Mouse (Mus musculus) intestine, embryonic 16.5 days (tissue): Measurements from ENCODE around the gene Olfr523. TPM values are rescaled to one million over a fixed set of nuclear protein-coding genes. Genes with fewer than 3 reads are reported as not detected.

Experiments
- ATAC-seq: fragments of 200-750 bp; cut with Nextera tagmentation; 2 replicates; pipeline ENCODE4 v1.8.0; 2017; ENCODE audit warnings: moderate TSS enrichment, moderate library complexity
- H3K27ac ChIP-seq: fragments of 300-500 bp; sonication (generic); 2 replicates; pipeline ENCODE4 v1.5.1; 2014; ENCODE audit warnings: mild to moderate bottlenecking, low read length
- H3K27me3 ChIP-seq: fragments of 300-500 bp; sonication (generic); replicated peaks from 2 replicates; pipeline ENCODE4 v1.6.1; 2014; ENCODE audit warnings: low read length, control low read depth, mixed read lengths; ENCODE audit not compliant: control insufficient read depth, insufficient read depth
- H3K36me3 ChIP-seq: fragments of 300-500 bp; sonication (generic); 2 replicates; pipeline ENCODE4 v1.6.1; 2014; ENCODE audit warnings: low read length, control low read depth; ENCODE audit not compliant: control insufficient read depth, insufficient read depth
- H3K4me1 ChIP-seq: fragments of 300-500 bp; sonication (generic); 2 replicates; pipeline ENCODE4 v1.6.1; 2014; ENCODE audit warnings: low read length, control low read depth, mixed read lengths; ENCODE audit not compliant: control insufficient read depth, insufficient read depth
- H3K4me2 ChIP-seq: fragments of 300-500 bp; sonication (generic); 2 replicates; pipeline ENCODE4 v1.6.1; 2014; ENCODE audit warnings: low read depth, low read length, control low read depth
- H3K4me3 ChIP-seq: fragments of 300-500 bp; sonication (generic); 2 replicates; pipeline ENCODE4 v1.5.1; 2014; ENCODE audit warnings: mild to moderate bottlenecking, low read length
- H3K9ac ChIP-seq: fragments of 300-500 bp; sonication (generic); 2 replicates; pipeline ENCODE4 v1.6.1; 2014; ENCODE audit warnings: low read depth, low read length
- H3K9me3 ChIP-seq: fragments of 300-500 bp; sonication (generic); 2 replicates; pipeline ENCODE4 v1.6.1; 2016; ENCODE audit warnings: low read length, control low read depth; ENCODE audit not compliant: control insufficient read depth
- WGBS: fragments of 180-500 bp; shearing (Covaris S2); extraction: QIAGEN DNeasy Blood & Tissue Kit; methylation state at CpG from one replicate; pipeline ENCODE4 v1.1.7; 2014; 5-methylcytosine and 5-hydroxymethylcytosine counted together
- polyA plus RNA-seq: library from polyadenylated mRNA; unstranded; fragments of >200 nt; fragmentation: Nextera tagmentation; extraction: Ambion mirVana; gene quantifications from 2 replicates; pipeline ENCODE4 v1.2.1, GENCODE M21; 2015

Olfr523 gene
- polyA plus RNA-seq, 1 experiment from 2014 or later: not detected

DNA sequence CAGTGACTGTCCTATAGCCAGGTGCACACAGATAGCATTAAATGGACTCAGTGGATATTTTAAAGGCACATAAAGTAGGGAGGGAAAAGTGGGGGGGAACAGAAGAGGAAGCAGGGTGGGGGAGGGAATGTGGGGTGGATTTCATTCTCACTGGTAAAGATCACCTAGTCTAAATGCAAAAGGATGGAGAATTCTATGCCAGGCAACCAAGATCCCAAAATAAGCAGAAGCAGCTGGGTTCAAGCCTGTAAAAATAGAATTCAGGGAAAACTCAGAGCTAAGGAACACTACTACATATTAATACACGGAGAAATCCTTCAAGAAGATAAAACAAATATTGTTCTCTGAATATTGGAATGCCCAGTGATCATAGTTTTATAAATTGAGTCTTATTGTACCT is 5.1 kb upstream of the Olfr523 start:
- Histone ChIP-seq H3K36me3 (no peaks in the 10 kb centered on the region), H3K9ac (no peak overlapping the region), H3K4me2 (no peak overlapping the region), H3K27ac (no peak overlapping the region), H3K27me3 (no peaks in the 10 kb centered on the region), H3K4me1 (no peaks in the 10 kb centered on the region), H3K4me3 (no peak overlapping the region), H3K9me3 (no peaks in the 10 kb centered on the region)
- no peak for ATAC-seq
- WGBS: 67% methylated on average over 1 of the region's 1 CpGs

GRCm38 (mm10) chr7:140169386-140169785 is 3.6 kb upstream of the Olfr523 start:
- Histone ChIP-seq H3K27ac (no peak overlapping the region), H3K9ac (no peak overlapping the region), H3K9me3 (no peaks in the 10 kb centered on the region), H3K4me2 (no peak overlapping the region), H3K4me3 (no peak overlapping the region), H3K36me3 (no peaks in the 10 kb centered on the region), H3K4me1 (no peaks in the 10 kb centered on the region), H3K27me3 (no peaks in the 10 kb centered on the region)
- no peak for ATAC-seq
- 58% methylated on average over 4 of the region's 4 CpGs for WGBS

GRCm38 (mm10) chr7:140170863-140171262 is 2.2 kb upstream of the Olfr523 start:
- H3K27ac ChIP-seq: no peak overlapping the region
- no peak overlapping the region for H3K4me2 ChIP-seq
- H3K9me3 ChIP-seq: no peaks in the 10 kb centered on the region
- 96% methylated on average over 3 of the region's 3 CpGs for WGBS
- H3K9ac ChIP-seq: no peak overlapping the region
- no peaks in the 10 kb centered on the region for H3K4me1 ChIP-seq
- H3K4me3 ChIP-seq: no peak overlapping the region
- no peaks in the 10 kb centered on the region for H3K36me3 ChIP-seq
- no peak for ATAC-seq
- no peaks in the 10 kb centered on the region for H3K27me3 ChIP-seq

DNA sequence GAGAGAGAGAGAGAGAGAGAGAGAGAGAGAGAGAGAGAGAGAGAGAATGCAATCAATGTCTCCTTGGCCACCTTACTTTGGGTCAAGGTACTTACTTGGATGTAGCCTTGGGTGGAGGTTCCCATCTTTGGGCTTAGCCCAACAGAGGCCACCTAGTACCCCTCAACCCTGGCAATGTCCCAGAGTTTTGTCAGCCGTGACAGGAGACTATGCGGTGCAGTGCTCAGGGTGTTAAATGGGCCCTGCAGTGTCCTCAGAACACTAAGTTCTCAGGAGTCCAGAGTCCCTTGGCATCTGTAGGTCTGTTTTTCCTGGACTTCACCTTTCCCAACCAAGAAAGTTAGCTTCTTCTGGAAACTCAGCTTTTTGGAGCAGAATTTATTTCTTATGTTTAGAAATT is 6.2 kb downstream of the Olfr523 start:
- no peak overlapping the region for H3K4me2 ChIP-seq
- no peak for ATAC-seq
- no peaks in the 10 kb centered on the region for H3K9me3 ChIP-seq
- H3K9ac ChIP-seq: no peak overlapping the region
- no peaks in the 10 kb centered on the region for H3K27me3 ChIP-seq
- no peak overlapping the region for H3K27ac ChIP-seq
- WGBS: 88% methylated on average over 2 of the region's 2 CpGs
- no peaks in the 10 kb centered on the region for H3K36me3 ChIP-seq
- no peak overlapping the region for H3K4me3 ChIP-seq
- H3K4me1 ChIP-seq: no peaks in the 10 kb centered on the region

DNA sequence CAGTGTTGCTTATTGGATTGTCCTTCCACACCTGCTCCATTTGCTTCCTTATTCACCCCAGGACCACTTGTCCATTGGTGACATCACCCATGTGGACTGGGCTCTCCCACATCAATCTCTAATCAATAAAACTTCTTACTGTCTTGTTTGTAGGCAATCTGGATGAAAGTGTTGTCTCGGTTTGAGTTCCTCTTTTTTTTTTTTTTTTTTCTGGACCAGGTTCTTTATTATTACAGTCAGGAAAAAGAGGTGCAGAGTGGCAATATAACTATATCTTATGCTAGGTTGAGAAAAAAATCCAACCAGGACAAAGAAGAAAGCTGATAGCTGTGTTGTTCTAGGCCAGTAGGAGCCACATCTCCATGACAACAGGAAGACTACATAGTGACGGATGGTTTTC is 7.7 kb downstream of the Olfr523 start:
- H3K27ac ChIP-seq: no peak overlapping the region
- WGBS: 75% methylated on average over 2 of the region's 2 CpGs
- ATAC-seq: no peak
- no peak overlapping the region for H3K9ac ChIP-seq
- H3K36me3 ChIP-seq: no peaks in the 10 kb centered on the region
- H3K4me3 ChIP-seq: no peak overlapping the region
- H3K4me1 ChIP-seq: no peaks in the 10 kb centered on the region
- H3K27me3 ChIP-seq: no peaks in the 10 kb centered on the region
- H3K9me3 ChIP-seq: no peaks in the 10 kb centered on the region
- no peak overlapping the region for H3K4me2 ChIP-seq

DNA sequence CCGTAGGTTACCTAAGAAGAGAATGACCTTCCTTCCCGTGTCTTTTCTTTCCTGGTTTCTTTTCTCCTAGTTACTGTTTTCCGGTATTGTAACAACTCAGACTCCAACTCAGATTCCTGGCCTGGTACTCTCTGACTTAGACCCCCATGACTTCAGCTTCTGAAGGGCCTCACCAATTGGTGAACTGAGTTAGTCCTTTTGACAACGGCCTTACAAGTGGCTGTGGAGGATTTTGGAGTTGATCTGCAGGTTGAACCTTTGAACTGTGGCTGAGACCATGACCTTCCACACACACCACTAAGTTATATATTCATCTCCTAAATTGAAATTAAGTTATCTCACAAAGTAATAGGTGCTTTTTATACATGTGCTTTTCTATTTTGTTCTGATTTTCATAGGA is 11.2 kb downstream of the Olfr523 start:
- Histone ChIP-seq H3K4me3 (no peak overlapping the region), H3K4me2 (no peak overlapping the region), H3K4me1 (no peaks in the 10 kb centered on the region), H3K9me3 (no peaks in the 10 kb centered on the region), H3K36me3 (no peaks in the 10 kb centered on the region), H3K27me3 (peaks cover 3% of the 10 kb centered on the region; the same call in 1 of the 2 replicates), H3K9ac (no peak overlapping the region), H3K27ac (no peak overlapping the region)
- no peak for ATAC-seq
- 74% methylated on average over 4 of the region's 4 CpGs for WGBS

GRCm38 (mm10) chr7:140186646-140187620 is 13.9 kb downstream of the Olfr523 start:
- Histone ChIP-seq H3K4me2 (no peak overlapping the region), H3K9ac (no peak overlapping the region), H3K4me1 (no peaks in the 10 kb centered on the region), H3K27ac (no peak overlapping the region), H3K27me3 (peaks cover 3% of the 10 kb centered on the region; the same call in 1 of the 2 replicates), H3K36me3 (no peaks in the 10 kb centered on the region), H3K4me3 (no peak overlapping the region), H3K9me3 (no peaks in the 10 kb centered on the region)
- ATAC-seq: no peak
- WGBS: 63% methylated on average over 18 of the region's 18 CpGs

DNA sequence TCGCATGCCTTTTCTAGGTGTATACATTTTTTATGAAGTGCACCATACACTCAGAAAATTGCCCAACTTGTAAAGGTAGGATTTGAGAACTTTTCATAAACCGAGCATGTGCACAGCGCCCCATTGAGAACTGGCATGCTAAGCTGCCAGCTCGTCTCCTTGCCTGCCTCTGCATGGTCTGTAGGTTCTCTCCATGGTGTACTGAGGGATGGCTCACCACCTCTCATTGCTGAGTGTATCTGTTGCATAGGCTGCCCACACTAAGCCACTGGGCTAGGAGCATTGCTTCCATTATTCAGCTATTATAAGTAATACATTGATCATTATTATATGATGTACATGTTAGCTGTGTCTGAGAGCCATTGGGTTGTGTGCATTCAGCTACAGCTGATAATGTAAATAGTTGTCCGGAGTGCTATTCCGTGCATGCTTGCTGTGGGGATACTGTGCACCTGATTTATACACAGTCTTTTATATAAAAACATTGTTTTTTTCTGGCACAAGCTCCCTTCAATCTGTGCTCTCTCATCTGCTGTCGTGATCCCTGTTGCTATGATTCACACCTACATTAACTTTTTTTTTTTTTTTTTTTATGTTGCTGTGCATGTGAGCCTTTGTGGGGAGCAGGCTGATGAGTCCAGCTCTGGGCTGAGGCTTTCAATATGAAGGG is 14.8 kb downstream of the Olfr523 start:
- H3K27ac ChIP-seq: no peak overlapping the region
- no peak for ATAC-seq
- no peak overlapping the region for H3K9ac ChIP-seq
- H3K4me2 ChIP-seq: no peak overlapping the region
- peaks cover 3% of the 10 kb centered on the region; the same call in 1 of the 2 replicates for H3K27me3 ChIP-seq
- H3K36me3 ChIP-seq: no peaks in the 10 kb centered on the region
- no peaks in the 10 kb centered on the region for H3K9me3 ChIP-seq
- H3K4me1 ChIP-seq: no peaks in the 10 kb centered on the region
- no peak overlapping the region for H3K4me3 ChIP-seq
- 85% methylated on average over 7 of the region's 7 CpGs for WGBS

DNA sequence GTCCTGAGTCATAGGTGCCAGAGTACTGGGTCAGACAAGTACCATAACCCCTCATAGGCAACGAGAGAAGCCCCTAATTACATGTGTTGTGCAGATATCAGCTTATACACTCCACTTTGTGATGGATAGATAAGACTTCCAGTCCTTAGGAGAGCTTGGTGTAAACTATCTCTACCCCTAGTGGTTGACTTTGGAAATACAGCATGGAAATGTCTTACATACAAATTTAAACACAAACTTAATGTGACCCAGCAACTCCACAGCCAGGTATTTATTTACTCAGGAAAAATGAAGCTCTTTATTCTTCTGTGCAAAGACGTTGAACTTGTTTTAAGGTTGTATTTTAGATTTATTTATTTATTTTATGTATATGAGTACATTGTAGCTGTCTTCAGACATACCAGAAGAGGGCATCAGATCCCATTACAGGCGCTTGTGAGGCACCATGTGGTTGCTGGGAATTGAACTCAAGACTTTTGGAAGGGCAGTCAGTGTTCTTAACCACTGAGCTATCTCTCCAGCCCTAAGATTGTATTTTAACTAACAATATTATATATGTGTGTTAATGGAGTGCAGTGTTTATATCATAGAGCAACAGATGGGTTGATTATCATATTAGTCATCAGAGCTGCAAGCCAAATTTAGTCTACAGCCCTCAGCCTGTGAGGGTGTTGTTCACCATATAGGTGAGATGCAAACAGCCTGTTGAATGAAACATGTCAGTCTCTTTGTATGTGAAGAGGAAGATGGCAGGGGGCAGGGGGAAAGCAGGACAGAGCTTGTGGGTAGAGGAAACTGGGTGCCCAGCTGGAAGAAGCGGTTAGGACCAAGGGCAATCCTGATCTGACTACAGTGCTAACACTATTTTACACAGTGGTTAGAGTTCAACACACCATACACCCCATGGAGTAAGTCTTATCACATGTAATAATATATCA is 15.6 kb downstream of the Olfr523 start:
- no peak for ATAC-seq

More for the DNA sequence above, 15.6 kb downstream of the Olfr523 start:
- 65% methylated on average over 4 of the region's 4 CpGs for WGBS
- no peak overlapping the region for H3K9ac ChIP-seq
- H3K4me1 ChIP-seq: no peaks in the 10 kb centered on the region
- H3K4me3 ChIP-seq: no peak overlapping the region
- H3K9me3 ChIP-seq: no peaks in the 10 kb centered on the region
- H3K36me3 ChIP-seq: no peaks in the 10 kb centered on the region
- H3K4me2 ChIP-seq: no peak overlapping the region
- H3K27me3 ChIP-seq: peaks cover 3% of the 10 kb centered on the region; the same call in 1 of the 2 replicates
- no peak overlapping the region for H3K27ac ChIP-seq
